Mouse (Mus musculus) CH12.LX (cell line): ENCODE measurements around the gene Plek2. TPM values are rescaled to one million over a fixed set of nuclear protein-coding genes. Genes with fewer than 3 reads are reported as not detected.

Experiments used
- DNase-seq: peaks from one replicate; pipeline ENCODE4 v3.0.0-alpha.2; 2013; ENCODE audit errors: extremely low read depth
- H3K27ac ChIP-seq: 2 replicates; pipeline ENCODE4 v1.5.1; 2012; ENCODE audit warnings: low read depth, mild to moderate bottlenecking, control low read depth, moderate library complexity; ENCODE audit not compliant: insufficient read depth
- H3K27me3 ChIP-seq: replicated peaks from 2 replicates; pipeline ENCODE3; 2012; ENCODE audit warnings: inconsistent platforms
- H3K36me3 ChIP-seq, 2 experiments: replicated peaks in 1 of 2; 2 replicates each; pipeline versions ENCODE3 to v1.6.1; 2012; ENCODE audit warnings: inconsistent platforms in 1 of 2, low read length in 1 of 2, mild to moderate bottlenecking in 1 of 2, mixed read lengths in 1 of 2, moderate library complexity in 1 of 2; ENCODE audit not compliant: control insufficient read depth in 1 of 2, insufficient read depth in 1 of 2
- H3K4me1 ChIP-seq, 2 experiments: 2 replicates each; pipeline ENCODE4 v1.6.1; 2012; ENCODE audit warnings: inconsistent platforms in 1 of 2, moderate library complexity in 1 of 2; ENCODE audit not compliant: insufficient read depth in 2 of 2, control insufficient read depth in 1 of 2
- H3K4me2 ChIP-seq: 2 replicates; pipeline ENCODE4 v1.6.1; 2012; ENCODE audit warnings: low read depth, mild to moderate bottlenecking, control low read depth; ENCODE audit not compliant: poor library complexity, insufficient read depth, severe bottlenecking
- H3K4me3 ChIP-seq, 3 experiments: fragments of 150-350 bp in 1 of 3; sonication (generic) in 1 of 3; replicated peaks in 1 of 3; 2 replicates each; pipeline versions ENCODE3 to v1.5.1; 2011 to 2012; ENCODE audit warnings: low read depth in 2 of 3, low read length in 2 of 3, mild to moderate bottlenecking in 2 of 3, moderate library complexity in 2 of 3, control low read depth in 1 of 3, improper control_type of control experiment in 1 of 3, inconsistent platforms in 1 of 3, mixed read lengths in 1 of 3; ENCODE audit not compliant: poor library complexity in 1 of 3
- H3K79me2 ChIP-seq: replicated peaks from 2 replicates; pipeline ENCODE4 v1.6.1; 2012; ENCODE audit warnings: mild to moderate bottlenecking, moderate library complexity; ENCODE audit not compliant: control insufficient read depth, poor library complexity, insufficient read depth, severe bottlenecking; ENCODE audit errors: extremely low read depth
- H3K9ac ChIP-seq: 2 replicates; pipeline ENCODE4 v1.6.1; 2012; ENCODE audit warnings: low read depth, mild to moderate bottlenecking, control low read depth, moderate library complexity; ENCODE audit not compliant: insufficient read depth
- H3K9me3 ChIP-seq: replicated peaks from 2 replicates; pipeline ENCODE3; 2012; ENCODE audit warnings: low read length, inconsistent platforms, mixed read lengths
- CHD2 ChIP-seq: IDR thresholded peaks from 2 replicates; pipeline ENCODE4 v1.6.1; 2011; ENCODE audit warnings: low read length, improper control_type of control experiment
- CTCF ChIP-seq, 2 experiments: IDR thresholded peaks in 1 of 2; conservative IDR thresholded peaks in 1 of 2; 2 replicates each; pipeline ENCODE4 v1.5.1; 2011 to 2012; ENCODE audit warnings: low read depth in 2 of 2, low read length in 2 of 2, improper control_type of control experiment in 1 of 2, inconsistent platforms in 1 of 2, mild to moderate bottlenecking in 1 of 2, moderate library complexity in 1 of 2
- ELF1 ChIP-seq: IDR thresholded peaks from 2 replicates; pipeline ENCODE4 v1.6.1; 2014; ENCODE audit warnings: low read depth, mild to moderate bottlenecking, inconsistent platforms, low read length, improper control_type of control experiment
- ETS1 ChIP-seq: conservative IDR thresholded peaks from 2 replicates; pipeline ENCODE4 v1.6.1; 2012; ENCODE audit warnings: low read depth, mild to moderate bottlenecking, inconsistent platforms, low read length, improper control_type of control experiment, moderate library complexity
- HCFC1 ChIP-seq: IDR thresholded peaks from 2 replicates; pipeline ENCODE4 v1.6.1; 2012; ENCODE audit warnings: low read depth, mild to moderate bottlenecking, inconsistent platforms, low read length, improper control_type of control experiment
- JUN ChIP-seq: IDR thresholded peaks from 2 replicates; pipeline ENCODE4 v1.6.1; 2011; ENCODE audit warnings: low read depth, mild to moderate bottlenecking, low read length, improper control_type of control experiment, moderate library complexity; ENCODE audit not compliant: insufficient read depth
- KAT2A ChIP-seq: IDR thresholded peaks from 2 replicates; pipeline ENCODE4 v1.6.1; 2012; ENCODE audit warnings: low read length, improper control_type of control experiment, inconsistent platforms; ENCODE audit not compliant: insufficient replicate concordance
- MAFK ChIP-seq: IDR thresholded peaks from 2 replicates; pipeline ENCODE4 v1.6.1; 2011; ENCODE audit warnings: low read length, improper control_type of control experiment; ENCODE audit not compliant: insufficient replicate concordance
- MAZ ChIP-seq: IDR thresholded peaks from 2 replicates; pipeline ENCODE4 v1.6.1; 2012; ENCODE audit warnings: low read depth, mild to moderate bottlenecking, inconsistent platforms, low read length, improper control_type of control experiment, moderate library complexity
- MEF2A ChIP-seq: IDR thresholded peaks from 2 replicates; pipeline ENCODE4 v1.6.1; 2014; ENCODE audit warnings: low read depth, mild to moderate bottlenecking, inconsistent platforms, low read length, improper control_type of control experiment, borderline replicate concordance
- MXI1 ChIP-seq: IDR thresholded peaks from 2 replicates; pipeline ENCODE4 v1.6.1; 2011; ENCODE audit warnings: mild to moderate bottlenecking, low read depth, low read length, improper control_type of control experiment
- MYC ChIP-seq: IDR thresholded peaks from 2 replicates; pipeline ENCODE4 v1.6.1; 2011; ENCODE audit warnings: low read depth, mild to moderate bottlenecking, improper control_type of control experiment, low read length
- RAD21 ChIP-seq: IDR thresholded peaks from 2 replicates; pipeline ENCODE4 v1.6.1; 2011; ENCODE audit warnings: low read depth, mild to moderate bottlenecking, low read length, improper control_type of control experiment, moderate library complexity
- RCOR1 ChIP-seq: conservative IDR thresholded peaks from 2 replicates; pipeline ENCODE4 v1.6.1; 2012; ENCODE audit warnings: low read depth, mild to moderate bottlenecking, inconsistent platforms, low read length, improper control_type of control experiment
- SMC3 ChIP-seq: IDR thresholded peaks from 2 replicates; pipeline ENCODE4 v1.6.1; 2011; ENCODE audit warnings: low read depth, low read length, improper control_type of control experiment
- TBP ChIP-seq: conservative IDR thresholded peaks from 2 replicates; pipeline ENCODE4 v1.6.1; 2011; ENCODE audit warnings: low read depth, low read length, improper control_type of control experiment
- TCF12 ChIP-seq: IDR thresholded peaks from 2 replicates; pipeline ENCODE4 v1.6.1; 2014; ENCODE audit warnings: low read depth, mild to moderate bottlenecking, inconsistent platforms, low read length, improper control_type of control experiment
- ZC3H11A ChIP-seq: IDR thresholded peaks from 2 replicates; pipeline ENCODE4 v1.6.1; 2012; ENCODE audit warnings: low read depth, mild to moderate bottlenecking, inconsistent platforms, low read length, improper control_type of control experiment
- ZNF384 ChIP-seq: IDR thresholded peaks from 2 replicates; pipeline ENCODE4 v1.6.1; 2012; ENCODE audit warnings: low read depth, low read length, improper control_type of control experiment, inconsistent platforms
- dilution Hi-C: fragments of 300-500 bp; cut with MboI; formaldehyde crosslinking; loops from 2 replicates; pipeline ENCODE4 v1.14.3; 2020; ENCODE audit warnings: low sequenced_read_pairs; ENCODE audit not compliant: extremely low pct_unique_long_range_greater_than_20kb, extremely low pct_ligation_motif_present
- in situ Hi-C: fragments of 300-500 bp; cut with MboI; formaldehyde crosslinking; loops from 3 replicates; pipeline ENCODE4 v1.14.3; 2019; ENCODE audit warnings: low sequenced_read_pairs, low pct_ligation_motif_present, low pct_unique_long_range_greater_than_20kb, mixed read lengths
- polyA plus RNA-seq: library from polyadenylated mRNA; unstranded; fragments of >175 nt; gene quantifications from 2 replicates; pipeline ENCODE4 v1.2.1, GENCODE M21; 2012; ENCODE audit warnings: low read depth; ENCODE audit not compliant: insufficient read length
- total RNA-seq, 2 experiments: library from RNA; depleted of rRNA; stranded (reverse); fragments of 300-350 nt in 1 of 2; fragments of >200 nt in 1 of 2; gene quantifications; 2 replicates each; pipeline ENCODE4 v1.2.3; 2012 to 2014

Plek2 gene
- total and polyA plus RNA-seq, 3 experiments: 0.85 TPM; not detected in 2

DNA sequence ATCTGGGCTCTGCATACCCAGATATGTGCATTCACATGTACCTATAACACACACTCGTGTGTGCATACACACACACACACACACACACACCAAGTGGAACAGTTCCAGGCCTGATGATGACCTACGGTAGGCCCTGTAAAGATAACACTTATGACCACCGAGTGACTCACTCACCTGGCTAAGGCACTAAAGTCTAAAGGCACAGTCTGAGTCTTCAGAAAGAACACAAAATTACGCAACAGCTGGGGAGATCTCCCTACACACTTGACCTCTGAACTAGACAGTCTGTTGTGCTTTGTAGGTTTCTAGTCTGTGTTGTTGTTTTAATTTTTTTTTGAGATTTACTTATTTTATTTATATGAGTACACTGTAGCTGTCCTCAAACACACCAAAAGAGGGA lies 7.7 kb upstream of the Plek2 start:
- TF ChIP-seq MYC (no peak), TCF12 (no peak), ETS1 (no peak), ELF1 (no peak), JUN (no peak), MAFK (no peak), MXI1 (no peak), SMC3 (no peak), ZC3H11A (no peak), MAZ (no peak), CTCF (conservative IDR thresholded peaks at IDR 0.05 in 1 of 2, IDR thresholded peaks at IDR 0.05 in 1 of 2; ENCODE audit: low read depth in 2 of 2, low read length in 2 of 2) (no peak)
- TF ChIP-seq, all 38 proteins: peak for 0
- no peak overlapping the region for H3K4me3 ChIP-seq
- peaks cover 0 to 9% of the 10 kb centered on the region in 2 experiments; a peak in 2 of 4 replicates for H3K4me1 ChIP-seq
- in situ Hi-C loops: no loop called here
- H3K36me3 ChIP-seq: no peaks in the 10 kb centered on the region
- no peak overlapping the region for H3K4me2 ChIP-seq
- DNase-seq: no peak
- dilution Hi-C loops: no loop called here
- no peaks in the 10 kb centered on the region for H3K79me2 ChIP-seq
- peaks cover under 1% of the 10 kb centered on the region for H3K9me3 ChIP-seq
- H3K27me3 ChIP-seq: no peaks in the 10 kb centered on the region
- H3K27ac ChIP-seq: no peak overlapping the region
- H3K9ac ChIP-seq: no peak overlapping the region

DNA sequence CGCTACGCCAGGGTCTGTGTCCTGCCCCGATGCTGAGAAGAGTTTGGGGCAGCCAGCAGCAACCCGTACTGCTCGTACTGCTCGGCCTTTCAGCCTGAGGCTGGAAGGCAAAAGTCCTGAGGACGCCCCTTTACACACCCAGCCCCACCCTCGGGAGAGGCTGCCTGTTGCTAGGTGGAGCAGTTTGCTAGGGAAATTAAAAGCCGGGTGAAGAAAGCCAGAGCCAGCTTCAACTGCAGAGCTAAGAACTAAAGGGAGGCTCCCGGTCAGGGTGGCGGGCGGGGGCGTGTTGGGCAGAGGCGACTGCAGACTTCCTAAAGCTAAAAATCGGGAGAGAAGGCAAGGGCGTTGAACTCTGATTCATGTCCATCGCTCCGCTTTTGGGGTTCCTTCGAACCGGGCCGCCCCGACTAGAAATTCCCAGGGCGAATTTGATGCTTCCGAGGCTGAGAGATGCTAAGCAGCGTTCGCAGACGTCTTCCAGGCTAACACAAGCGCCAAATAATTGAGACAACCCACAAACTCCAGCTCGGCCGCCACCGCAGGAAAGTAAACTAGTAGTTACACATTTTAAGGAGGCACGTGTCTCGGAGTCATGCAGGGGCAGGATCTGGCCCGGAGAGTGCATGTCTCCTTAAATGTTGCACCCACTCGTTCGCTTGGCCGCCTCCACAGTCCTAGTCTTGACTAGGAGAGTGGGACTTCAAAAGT lies 5.1 kb upstream of the Plek2 start:
- Histone ChIP-seq H3K4me1 (no peaks in the 10 kb centered on the region), H3K27ac (no peak overlapping the region), H3K79me2 (no peaks in the 10 kb centered on the region), H3K9me3 (peaks cover 6% of the 10 kb centered on the region), H3K9ac (no peak overlapping the region), H3K4me3 (no peak overlapping the region), H3K27me3 (no peaks in the 10 kb centered on the region), H3K4me2 (no peak overlapping the region; the same call in 1 of the 2 replicates), H3K36me3 (no peaks in the 10 kb centered on the region)
- DNase-seq: no peak
- dilution Hi-C loops (no loop called here), in situ Hi-C loops (no loop called here)
- no peak for TF ChIP-seq KAT2A
- no peak for TF ChIP-seq RAD21
- no peak for TF ChIP-seq MAZ
- TF ChIP-seq MXI1: no peak
- TF ChIP-seq RCOR1: no peak
- no peak for TF ChIP-seq CTCF (conservative IDR thresholded peaks at IDR 0.05 in 1 of 2, IDR thresholded peaks at IDR 0.05 in 1 of 2; ENCODE audit: low read depth in 2 of 2, low read length in 2 of 2)
- no peak for TF ChIP-seq TBP
- no peak for TF ChIP-seq MEF2A
- no peak for TF ChIP-seq ZNF384
- no peak for TF ChIP-seq CHD2
- no peak for TF ChIP-seq ZC3H11A
- no peak for TF ChIP-seq JUN
- TF ChIP-seq HCFC1: no peak
